Mouse (Mus musculus) macrophage (primary cell): ENCODE results near the gene Cfap161. TPM values are rescaled to one million over a fixed set of nuclear protein-coding genes. Genes with fewer than 3 reads are reported as not detected.

Experiments used
- H3K27ac ChIP-seq: fragments of 350-480 bp; formaldehyde crosslinking; 2 replicates; pipeline ENCODE4 v1.9.0; 2021
- H3K36me3 ChIP-seq: fragments of 350-480 bp; formaldehyde crosslinking; 2 replicates; pipeline ENCODE4 v1.9.0; 2021; ENCODE audit errors: inconsistent target
- H3K4me3 ChIP-seq: fragments of 350-480 bp; formaldehyde crosslinking; 2 replicates; pipeline ENCODE4 v1.9.0; 2021; ENCODE audit errors: inconsistent target
- H3K79me2 ChIP-seq: fragments of 350-480 bp; formaldehyde crosslinking; 2 replicates; pipeline ENCODE4 v1.9.0; 2021; ENCODE audit errors: inconsistent target
- WGBS: methylation state at CpG from one replicate; pipeline ENCODE4 v1.1.7; 2026; ENCODE audit warnings: inconsistent platforms; ENCODE audit not compliant: missing documents; 5-methylcytosine and 5-hydroxymethylcytosine counted together
- polyA plus RNA-seq: library from polyadenylated mRNA; stranded (reverse); fragments of 250-400 nt; gene quantifications from 3 replicates; pipeline ENCODE4 v1.2.4, GENCODE M21; 2018; ENCODE audit warnings: inconsistent platforms

Gene Cfap161
- polyA plus RNA-seq, 1 experiment from 2014 or later: 1.3 TPM

DNA sequence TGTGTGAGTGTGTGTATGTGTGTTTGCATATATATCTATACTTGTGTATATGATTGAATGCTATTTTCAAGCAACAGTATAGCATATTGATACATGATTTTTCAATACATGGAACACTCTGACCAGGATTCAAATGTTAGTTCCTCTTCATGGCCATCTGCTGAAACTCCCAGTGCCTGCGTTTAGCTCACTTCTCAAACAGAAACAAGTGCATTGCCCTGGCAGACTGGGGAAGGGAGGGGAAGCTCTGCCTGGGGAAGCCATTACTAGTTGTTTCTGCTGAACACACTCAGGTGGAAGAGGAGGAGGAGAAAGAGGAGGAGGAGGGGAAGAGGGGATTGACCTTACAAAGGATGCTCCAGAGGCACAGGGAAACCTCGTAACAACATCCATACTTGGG, 52.7 kb downstream of the Cfap161 start:
- no peak overlapping the region for H3K27ac ChIP-seq
- H3K79me2 ChIP-seq: no peaks in the 10 kb centered on the region
- WGBS: 60% methylated on average over 2 of the region's 2 CpGs
- no peaks in the 10 kb centered on the region for H3K36me3 ChIP-seq
- no peak overlapping the region for H3K4me3 ChIP-seq

- no peaks in the 10 kb centered on the region for H3K36me3 ChIP-seq
- WGBS: 87% methylated on average over 7 of the region's 7 CpGs
- H3K79me2 ChIP-seq: no peaks in the 10 kb centered on the region
These were observed 54.9 kb downstream of the Cfap161 start for GRCm38 (mm10) chr7:83739680-83740310.

GRCm38 (mm10) chr7:83738623-83739462, 55.8 kb downstream of the Cfap161 start:
- no peaks in the 10 kb centered on the region for H3K79me2 ChIP-seq
- H3K27ac ChIP-seq: no peak overlapping the region
- no peaks in the 10 kb centered on the region for H3K36me3 ChIP-seq
- WGBS: 77% methylated on average over 9 of the region's 10 CpGs
- no peak overlapping the region for H3K4me3 ChIP-seq

More at GRCm38 (mm10) chr7:83739680-83740310, 54.9 kb downstream of the Cfap161 start:
- no peak overlapping the region for H3K27ac ChIP-seq
- H3K4me3 ChIP-seq: no peak overlapping the region

GRCm38 (mm10) chr7:83737914-83738490, 56.7 kb downstream of the Cfap161 start:
- Histone ChIP-seq H3K27ac (no peak overlapping the region), H3K4me3 (no peak overlapping the region), H3K36me3 (no peaks in the 10 kb centered on the region), H3K79me2 (no peaks in the 10 kb centered on the region)
- WGBS: 92% methylated on average over 6 of the region's 6 CpGs

- no peaks in the 10 kb centered on the region for H3K36me3 ChIP-seq
- no peak overlapping the region for H3K27ac ChIP-seq
- 87% methylated on average over 6 of the region's 6 CpGs for WGBS
- no peaks in the 10 kb centered on the region for H3K79me2 ChIP-seq
- no peak overlapping the region for H3K4me3 ChIP-seq
These were observed 58.2 kb downstream of the Cfap161 start for GRCm38 (mm10) chr7:83736341-83737115.

- H3K79me2 ChIP-seq: no peaks in the 10 kb centered on the region
- WGBS: 95% methylated on average over 7 of the region's 7 CpGs
- H3K36me3 ChIP-seq: no peaks in the 10 kb centered on the region
- H3K4me3 ChIP-seq: no peak overlapping the region
- H3K27ac ChIP-seq: no peak overlapping the region
These were observed 59.4 kb downstream of the Cfap161 start for GRCm38 (mm10) chr7:83735108-83735781.

DNA sequence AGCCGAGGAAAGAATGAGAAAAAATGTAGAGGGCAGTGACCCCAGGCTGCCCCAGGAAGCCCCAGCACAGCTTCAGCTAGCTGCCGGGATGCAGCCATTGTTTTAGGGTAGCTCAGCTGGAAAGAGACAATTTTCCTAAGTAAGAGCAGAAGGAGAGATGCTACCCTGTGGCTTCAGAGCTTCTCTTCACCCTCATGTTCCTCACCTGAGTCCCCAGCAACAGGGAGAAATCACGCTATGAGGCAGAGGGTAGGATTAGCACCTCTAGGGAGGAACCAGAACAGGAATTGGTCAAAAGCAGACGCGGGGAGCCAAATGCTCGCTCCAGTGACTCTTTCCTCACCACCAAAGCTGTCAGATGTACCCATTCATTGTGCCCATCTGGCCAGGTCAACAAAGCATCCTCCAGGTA, 60.0 kb downstream of the Cfap161 start:
- WGBS: 86% methylated on average over 4 of the region's 6 CpGs

GRCm38 (mm10) chr7:83734246-83734645, 60.4 kb downstream of the Cfap161 start:
- Histone ChIP-seq H3K27ac (no peak overlapping the region), H3K79me2 (no peaks in the 10 kb centered on the region), H3K4me3 (no peak overlapping the region), H3K36me3 (no peaks in the 10 kb centered on the region)
- WGBS: 89% methylated on average over 3 of the region's 3 CpGs

More for the DNA sequence above, 60.0 kb downstream of the Cfap161 start:
- Histone ChIP-seq H3K4me3 (no peak overlapping the region), H3K79me2 (no peaks in the 10 kb centered on the region), H3K36me3 (no peaks in the 10 kb centered on the region), H3K27ac (no peak overlapping the region)

DNA sequence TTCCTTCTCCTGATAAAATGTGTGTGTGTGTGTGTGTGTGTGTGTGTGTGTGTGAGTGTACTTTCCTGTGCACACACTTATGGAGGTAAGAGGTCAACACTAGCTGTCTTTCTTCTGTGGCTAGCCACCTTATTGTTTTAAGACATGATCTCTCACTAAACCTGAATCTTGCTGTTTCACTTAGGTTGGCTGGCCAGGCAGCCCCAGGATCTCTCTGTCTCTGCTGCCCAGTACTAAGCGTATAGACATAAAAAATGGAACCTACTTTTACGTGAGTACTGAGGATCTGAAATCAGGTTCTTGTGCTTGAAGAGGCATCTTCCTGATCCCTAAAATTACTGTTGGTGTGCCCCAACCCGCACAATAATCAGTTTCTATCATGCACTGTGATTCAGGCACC, 61.9 kb downstream of the Cfap161 start:
- WGBS: 95% methylated on average over 3 of the region's 3 CpGs
- H3K4me3 ChIP-seq: no peak overlapping the region
- no peaks in the 10 kb centered on the region for H3K36me3 ChIP-seq
- H3K27ac ChIP-seq: no peak overlapping the region
- no peaks in the 10 kb centered on the region for H3K79me2 ChIP-seq

DNA sequence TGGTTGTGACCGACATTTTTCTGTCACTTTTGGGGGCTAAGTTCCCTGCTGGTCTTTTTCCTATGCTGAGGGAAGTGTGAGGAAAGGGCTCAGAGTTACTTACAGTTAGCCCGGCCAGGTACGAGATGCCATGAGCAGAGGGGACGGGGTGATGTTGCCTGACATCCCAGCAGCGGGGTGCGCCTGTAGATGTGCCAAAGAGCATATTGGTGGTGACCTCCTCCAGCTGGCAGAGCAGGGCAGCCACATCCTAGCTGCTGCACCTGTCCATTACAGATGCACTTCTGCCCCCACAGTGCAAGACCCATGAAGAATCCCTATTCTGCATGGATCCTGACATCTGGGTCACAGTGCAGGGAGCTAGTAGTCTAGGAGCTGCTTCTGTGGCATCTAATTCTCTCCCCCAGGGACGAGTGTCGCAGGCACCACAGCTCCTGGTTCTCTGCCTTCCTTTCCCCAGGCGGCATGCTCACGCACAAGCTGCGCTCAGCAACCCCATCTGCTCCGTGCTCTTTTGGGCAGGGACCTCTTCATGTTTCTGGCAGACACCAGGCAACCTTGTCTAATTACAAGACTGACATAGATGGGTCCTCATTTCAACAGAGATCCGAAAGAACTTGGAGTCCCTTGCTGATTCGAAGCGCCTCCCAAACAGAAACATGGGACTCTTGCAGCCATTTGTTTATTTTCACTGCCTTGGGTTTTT, 62.6 kb downstream of the Cfap161 start:
- no peak overlapping the region for H3K4me3 ChIP-seq
- no peaks in the 10 kb centered on the region for H3K79me2 ChIP-seq
- H3K27ac ChIP-seq: no peak overlapping the region
- WGBS: 89% methylated on average over 15 of the region's 15 CpGs
- H3K36me3 ChIP-seq: no peaks in the 10 kb centered on the region

- Histone ChIP-seq H3K27ac (no peak overlapping the region), H3K36me3 (no peaks in the 10 kb centered on the region), H3K79me2 (no peaks in the 10 kb centered on the region), H3K4me3 (no peak overlapping the region)
- 92% methylated on average over 6 of the region's 6 CpGs for WGBS
These were observed 63.4 kb downstream of the Cfap161 start for GRCm38 (mm10) chr7:83731297-83731696.

- Histone ChIP-seq H3K79me2 (no peaks in the 10 kb centered on the region), H3K4me3 (no peak overlapping the region), H3K27ac (no peak overlapping the region), H3K36me3 (no peaks in the 10 kb centered on the region)
- 90% methylated on average over 5 of the region's 5 CpGs for whole genome bisulfite sequencing
These were observed 67.6 kb downstream of the Cfap161 start for GRCm38 (mm10) chr7:83726936-83727632.

DNA sequence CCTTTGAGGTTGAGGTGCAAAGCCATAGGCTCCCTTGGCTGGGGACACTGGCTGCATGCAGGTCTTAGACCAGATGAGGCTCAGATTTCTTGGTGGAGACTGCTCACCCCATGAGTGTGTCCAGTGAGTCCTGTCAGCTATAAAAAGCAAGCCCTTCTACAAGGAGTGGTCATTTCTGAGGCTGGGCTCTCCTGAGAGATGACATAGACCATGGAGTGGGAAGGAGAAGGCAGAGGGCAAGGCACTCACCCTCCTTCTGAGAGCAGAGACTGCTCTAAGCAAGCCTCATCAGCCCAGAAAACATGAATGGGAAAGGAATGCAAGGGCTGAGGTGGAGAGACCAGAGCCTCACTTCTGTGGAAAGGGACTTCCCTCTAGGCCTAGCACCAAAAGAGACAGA, 68.9 kb downstream of the Cfap161 start:
- H3K36me3 ChIP-seq: no peaks in the 10 kb centered on the region
- H3K4me3 ChIP-seq: no peak overlapping the region
- H3K27ac ChIP-seq: no peak overlapping the region
- no peaks in the 10 kb centered on the region for H3K79me2 ChIP-seq
